Mouse (Mus musculus) cortical plate, adult 2 months (tissue): ENCODE results near the gene Ppm1e. TPM values are rescaled to one million over a fixed set of nuclear protein-coding genes. Genes with fewer than 3 reads are reported as not detected.

Experiments used
- H3K27ac ChIP-seq: fragments of 200-500 bp; 2 replicates; pipeline ENCODE4 v1.5.1; 2012; ENCODE audit warnings: low read length, control low read depth, inconsistent platforms; ENCODE audit not compliant: insufficient read depth
- H3K4me1 ChIP-seq: fragments of 200-500 bp; 2 replicates; pipeline ENCODE4 v1.6.1; 2011; ENCODE audit warnings: low read length; ENCODE audit not compliant: control insufficient read depth, insufficient read depth
- H3K4me3 ChIP-seq: fragments of 200-500 bp; 2 replicates; pipeline ENCODE4 v1.5.1; 2011; ENCODE audit warnings: mild to moderate bottlenecking, low read length, control low read depth; ENCODE audit not compliant: insufficient read depth
- CTCF ChIP-seq: fragments of 200-500 bp; IDR thresholded peaks from 2 replicates; pipeline ENCODE4 v1.5.1; 2011; ENCODE audit warnings: mild to moderate bottlenecking, control low read depth, low read length; ENCODE audit not compliant: insufficient read depth; ENCODE audit errors: extremely low read depth
- POLR2A ChIP-seq: fragments of 200-500 bp; IDR thresholded peaks from 2 replicates; pipeline ENCODE4 v1.6.1; 2011; ENCODE audit warnings: mild to moderate bottlenecking, low read length, control low read depth; ENCODE audit not compliant: insufficient read depth; ENCODE audit errors: extremely low read depth
- polyA plus RNA-seq: library from polyadenylated mRNA; depleted of rRNA; stranded (reverse); fragments of >200 nt; gene quantifications from 2 replicates; pipeline ENCODE4 v1.2.3, GENCODE M21; 2012; rRNA removed

Ppm1e gene
- polyA plus RNA-seq: 63.1 and 76.8 TPM in 2 replicates

DNA sequence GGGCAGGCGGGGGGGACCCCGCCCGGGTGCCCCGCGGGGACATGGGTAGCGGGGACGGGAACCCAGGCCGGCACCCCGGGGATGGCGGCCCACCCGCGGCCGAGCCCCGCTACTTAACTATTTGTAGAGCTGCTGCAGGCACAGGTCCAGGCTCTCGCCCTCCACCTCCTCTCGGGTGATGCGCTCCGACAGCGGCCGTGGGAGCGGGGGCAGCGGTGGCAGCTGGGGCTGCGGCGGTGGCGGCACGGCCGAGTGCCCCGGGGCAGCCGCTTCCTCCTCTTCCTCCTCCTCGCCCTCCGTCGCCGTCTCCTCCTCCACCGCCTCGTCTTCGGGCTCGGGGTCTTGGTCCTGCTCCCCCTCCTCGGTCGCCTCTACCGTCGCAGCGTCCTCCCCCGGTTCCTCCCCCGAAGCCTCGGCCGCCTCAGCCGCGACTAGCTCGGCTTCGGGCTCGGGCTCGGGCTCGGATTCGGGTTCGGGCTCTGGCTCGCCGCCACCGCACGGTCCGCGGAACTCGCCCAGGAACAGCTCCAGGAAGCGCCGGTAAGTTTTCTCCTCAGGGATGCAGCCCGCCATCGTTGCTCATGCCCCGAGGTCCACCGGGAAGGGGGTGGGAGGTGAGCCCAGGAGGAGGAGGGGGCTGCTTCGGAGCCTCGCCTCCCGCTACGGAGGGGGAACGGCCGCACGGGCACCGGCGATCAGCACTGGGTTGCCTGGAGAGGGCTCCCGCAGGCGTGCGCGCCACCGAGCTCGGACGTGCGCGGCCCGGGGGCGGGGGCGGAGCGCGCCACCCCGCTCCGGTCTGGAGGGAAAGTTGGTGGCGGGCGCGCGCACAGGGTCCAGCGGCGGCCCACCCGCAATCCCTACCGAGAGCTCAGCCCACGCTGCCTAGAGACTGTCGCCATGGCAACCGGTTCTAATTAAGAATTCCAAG, at the start of gene Ppm1e:
Gene Ppm1e, minus strand, starts transcription at position 693 of the 931 bp plus-strand sequence.
- no peak for TF ChIP-seq CTCF
- peak; percentile 67; the same call in 1 of the 2 replicates for TF ChIP-seq POLR2A
- Histone ChIP-seq H3K4me1 (no peaks in the 10 kb centered on the region), H3K4me3 (peak within 1 kb of the TSS; percentile 64), H3K27ac (peak within 1 kb of the TSS; percentile 88)

DNA sequence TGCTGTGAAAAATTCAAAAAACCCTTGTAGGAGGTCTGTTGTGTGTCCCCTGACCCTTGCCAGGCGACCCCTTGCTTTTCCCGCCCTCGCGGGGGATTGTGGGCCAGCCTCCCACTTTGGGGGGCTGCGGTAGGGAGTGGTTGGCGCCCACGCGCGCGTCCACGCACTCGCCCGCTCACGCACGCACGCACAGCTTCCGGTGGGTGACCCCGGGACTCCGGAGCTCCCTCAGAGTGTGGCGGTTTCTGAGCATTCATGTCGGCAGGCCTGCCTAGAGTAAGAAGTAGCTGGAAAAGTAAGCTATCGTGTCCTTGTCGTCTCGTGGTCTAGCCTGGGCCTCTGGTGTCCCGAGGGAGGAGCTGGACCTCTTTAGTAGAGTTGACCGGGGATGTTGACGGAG, 46.1 kb upstream of the Ppm1e start, which contains the start of the genes Rad51c and Tex14:
Gene Rad51c, minus strand, starts transcription at position 79 of the 400 bp plus-strand sequence.
Gene Tex14, plus strand, starts transcription at position 190 of the 400 bp plus-strand sequence.
- no peak for TF ChIP-seq CTCF
- TF ChIP-seq POLR2A: no peak
- H3K27ac ChIP-seq: peak within 1 kb of the TSS; percentile 72
- H3K4me1 ChIP-seq: no peaks in the 10 kb centered on the region
- peak within 1 kb of the TSS; percentile 74 for H3K4me3 ChIP-seq

DNA sequence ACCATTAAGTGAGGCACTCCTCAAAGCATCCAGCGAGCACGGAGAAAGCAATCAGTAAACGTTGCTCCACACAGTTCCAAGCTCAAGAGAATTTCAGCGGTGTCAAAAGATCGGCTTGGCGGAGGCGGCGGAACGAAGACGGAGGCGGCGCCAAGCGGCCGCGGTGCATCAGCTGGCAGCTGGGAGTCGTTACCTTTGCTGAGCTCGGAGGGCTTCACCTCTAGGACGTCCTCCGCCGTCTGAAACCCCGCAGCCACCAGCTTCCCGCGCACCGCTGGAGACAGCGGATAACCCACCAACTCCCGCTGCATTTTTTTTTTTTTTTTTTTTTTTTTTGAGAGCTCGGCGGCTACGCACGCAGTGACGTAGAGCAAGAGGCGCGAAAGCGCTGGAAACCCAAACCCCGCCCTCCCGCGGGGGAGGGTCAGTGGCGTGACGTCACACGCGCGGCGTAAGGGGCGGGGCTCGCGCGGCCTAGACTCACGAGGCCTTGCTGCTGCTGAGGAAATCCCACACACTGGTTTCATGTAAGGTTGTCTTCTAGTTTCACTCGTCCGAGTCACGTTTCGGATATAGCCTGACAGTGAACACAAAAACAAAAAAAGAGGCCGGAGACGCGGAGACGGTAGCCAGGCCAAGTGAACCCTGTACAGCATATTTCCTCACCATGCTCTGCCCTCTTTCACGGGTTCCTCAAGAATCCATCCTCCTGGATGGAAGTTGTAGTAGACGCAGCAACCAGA, 45.5 kb upstream of the Ppm1e start:
- peak overlapping the region; percentile 72 for H3K27ac ChIP-seq
- no peaks in the 10 kb centered on the region for H3K4me1 ChIP-seq
- TF ChIP-seq CTCF: no peak
- TF ChIP-seq POLR2A: peak; percentile 87
- H3K4me3 ChIP-seq: peak overlapping the region; percentile 74

DNA sequence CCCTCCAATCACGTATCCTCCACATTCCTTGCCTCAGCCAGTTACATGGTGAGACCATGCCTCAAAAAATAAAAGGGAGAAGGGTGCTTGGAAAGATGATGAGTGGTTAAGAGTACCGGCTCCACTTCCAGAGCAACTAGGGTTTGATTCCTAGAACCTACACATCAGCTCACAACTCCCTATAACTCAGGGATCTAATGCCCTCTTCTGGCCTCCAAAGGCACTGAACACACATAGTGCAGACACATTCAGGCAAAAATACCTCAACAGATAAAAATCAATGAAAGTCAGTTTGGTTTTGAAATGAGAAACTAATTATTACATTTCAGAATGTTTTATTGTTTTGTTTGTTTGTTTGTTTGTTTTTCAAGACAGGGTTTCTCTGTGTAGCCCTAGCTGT, 39.6 kb upstream of the Ppm1e start:
- Histone ChIP-seq H3K4me3 (no peak overlapping the region), H3K27ac (no peak overlapping the region), H3K4me1 (no peaks in the 10 kb centered on the region)
- no peak for TF ChIP-seq POLR2A
- TF ChIP-seq CTCF: no peak

DNA sequence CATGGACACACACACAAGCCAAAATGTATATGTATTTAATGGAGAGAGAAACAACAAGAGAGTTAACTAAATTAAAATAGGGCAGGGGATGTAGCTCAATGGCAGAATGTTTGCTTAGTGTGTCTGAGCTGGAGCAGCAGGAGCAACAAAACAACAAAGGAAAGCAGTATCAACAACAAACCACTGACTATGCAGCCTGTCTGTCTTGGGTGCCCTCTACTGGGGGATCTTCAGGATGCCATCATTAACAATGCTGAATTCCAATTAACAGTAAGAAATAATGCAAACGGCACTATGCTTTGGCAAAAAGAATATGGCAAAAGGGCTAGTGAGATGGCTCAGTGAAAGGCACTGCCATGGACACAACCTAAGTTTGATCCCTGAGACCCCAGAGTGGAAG, 35.0 kb upstream of the Ppm1e start:
- Histone ChIP-seq H3K4me3 (no peak overlapping the region), H3K27ac (no peak overlapping the region), H3K4me1 (no peaks in the 10 kb centered on the region)
- no peak for TF ChIP-seq POLR2A
- TF ChIP-seq CTCF: peak; percentile 83

DNA sequence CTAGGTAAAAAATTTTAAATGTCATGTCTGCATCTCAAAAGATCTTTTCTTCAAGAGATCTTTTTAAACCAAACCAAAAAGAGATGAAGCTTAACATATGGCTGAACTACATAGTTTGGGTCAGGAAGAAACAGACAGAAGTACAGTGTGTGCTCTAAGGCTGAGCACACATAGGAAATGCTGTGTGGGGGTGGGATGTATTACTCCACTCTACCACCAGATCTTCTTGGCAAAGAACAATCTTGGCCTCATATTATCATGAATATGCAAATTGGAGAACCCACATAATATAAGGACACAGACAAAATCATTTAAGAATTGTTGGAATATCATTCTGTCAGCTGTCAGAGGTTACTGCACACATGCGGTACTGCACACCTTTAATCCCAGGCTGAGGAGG, 26.9 kb upstream of the Ppm1e start:
- 0 out of 2 replicates have a peak, but pooled peaks cover 1% of the 10 kb centered on the region for H3K4me1 ChIP-seq
- no peak overlapping the region for H3K27ac ChIP-seq
- no peak overlapping the region for H3K4me3 ChIP-seq
- no peak for TF ChIP-seq POLR2A
- TF ChIP-seq CTCF: no peak

DNA sequence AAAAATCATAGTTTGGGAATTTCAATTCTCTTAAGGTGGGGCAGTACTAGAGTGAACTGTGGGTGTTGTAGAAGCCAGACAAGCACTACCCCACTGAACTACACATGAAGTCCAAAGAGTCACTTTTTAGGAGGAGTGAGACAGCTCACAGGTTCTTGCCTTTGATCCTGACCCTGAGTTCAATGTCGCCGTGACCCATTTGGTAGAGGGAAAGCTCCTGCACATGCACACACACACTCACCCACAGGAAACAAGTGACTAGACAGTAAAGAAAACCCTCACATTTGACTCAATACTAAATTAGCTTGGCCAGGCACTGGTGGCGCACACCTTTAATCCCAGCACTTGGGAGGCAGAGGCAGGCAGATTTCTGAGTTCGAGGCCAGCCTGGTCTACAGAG, 25.7 kb upstream of the Ppm1e start:
- TF ChIP-seq POLR2A: no peak
- TF ChIP-seq CTCF: no peak
- Histone ChIP-seq H3K27ac (no peak overlapping the region), H3K4me1 (0 out of 2 replicates have a peak, but pooled peaks cover 1% of the 10 kb centered on the region), H3K4me3 (no peak overlapping the region)

DNA sequence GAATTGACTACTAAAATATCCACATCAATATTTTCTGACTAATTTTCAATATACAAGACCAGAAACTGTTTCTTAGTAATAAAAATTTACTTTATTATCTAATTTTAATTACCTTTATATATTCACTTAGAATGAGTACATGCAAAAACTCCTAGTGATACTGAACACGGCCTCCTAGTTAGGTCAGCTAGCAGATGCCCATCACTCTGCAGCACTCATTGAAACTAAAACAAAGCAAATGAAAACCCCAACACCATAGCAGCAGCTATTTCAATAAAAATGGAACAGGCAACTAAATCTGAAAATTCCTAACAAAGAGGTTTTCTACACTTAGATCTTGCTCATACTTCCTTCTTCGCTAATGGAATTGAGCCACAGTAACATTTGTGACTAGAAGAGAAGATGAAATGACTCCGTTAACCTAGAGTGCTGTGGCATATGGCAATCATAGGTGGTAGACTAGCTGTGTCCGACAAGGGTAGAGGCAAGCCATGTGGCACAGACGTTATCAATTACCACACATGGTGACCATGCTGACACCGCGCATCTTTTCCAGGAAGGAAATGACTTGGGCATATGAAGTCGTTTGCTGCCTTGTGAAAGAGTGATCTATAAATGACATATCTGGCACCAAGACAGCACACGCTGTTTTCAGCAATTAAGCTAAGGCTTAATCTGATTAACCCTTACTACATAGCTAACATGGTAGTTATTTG, 9.2 kb upstream of the Ppm1e start:
- Histone ChIP-seq H3K27ac (no peak overlapping the region), H3K4me3 (no peak overlapping the region), H3K4me1 (no peaks in the 10 kb centered on the region; the same call in 1 of the 2 replicates)
- TF ChIP-seq POLR2A: no peak
- TF ChIP-seq CTCF: no peak

DNA sequence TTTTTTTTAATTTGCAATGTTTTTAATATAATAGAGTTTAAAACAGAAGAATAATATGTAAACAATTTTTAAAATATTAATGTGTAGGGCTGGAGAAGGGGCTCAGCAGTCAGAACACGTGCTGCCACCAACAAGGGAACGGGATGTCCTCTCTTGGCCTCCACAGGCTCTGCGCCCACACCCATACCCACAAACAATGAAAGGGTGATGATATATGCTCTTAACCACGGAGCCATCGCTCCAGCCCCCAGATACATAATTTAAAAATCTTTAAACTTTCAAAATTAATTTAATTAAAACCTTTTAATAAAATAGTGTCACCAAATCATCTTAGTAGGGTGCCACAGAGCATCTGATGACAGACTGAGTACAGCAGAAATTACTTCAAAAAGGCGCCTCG, 8.2 kb upstream of the Ppm1e start:
- TF ChIP-seq CTCF: no peak
- no peak for TF ChIP-seq POLR2A
- no peaks in the 10 kb centered on the region for H3K4me1 ChIP-seq
- no peak overlapping the region for H3K4me3 ChIP-seq
- H3K27ac ChIP-seq: no peak overlapping the region
